Mouse (Mus musculus): ENCODE results near the gene Slc35e2. TPM values are rescaled to one million over a fixed set of nuclear protein-coding genes. Genes with fewer than 3 reads are reported as not detected.
"Not testable (repeated sequence)": the region's sequence is repeated elsewhere in the genome, so short reads cannot be mapped to it uniquely, and the experiment has no call there.

Gene Slc35e2
- polyA plus RNA-seq, 1 experiment from 2014 or later: 7.0 TPM

DNA sequence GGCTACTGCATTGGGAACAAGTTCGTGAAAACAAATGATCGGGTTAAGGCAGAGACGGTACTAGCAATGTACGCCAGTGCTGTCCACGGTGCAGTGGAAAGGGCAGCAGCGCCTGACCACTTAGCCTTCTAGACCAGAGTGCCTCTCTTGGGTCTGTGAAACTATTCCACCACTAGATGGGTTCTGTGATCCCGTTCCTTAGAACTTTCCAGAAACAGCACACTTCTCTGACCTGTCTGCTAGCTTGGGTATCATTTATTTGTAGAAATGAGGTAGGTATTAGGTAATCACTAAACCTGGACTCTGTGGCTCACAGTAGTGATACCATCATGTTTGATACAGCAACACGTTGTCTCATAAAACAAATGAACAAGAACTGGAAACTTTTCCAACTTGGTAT, 34.7 kb upstream of the Slc35e2 start:
- Histone ChIP-seq H3K4me1 (replicated peaks) (peaks cover 36% of the 10 kb centered on the region), H3K4me2 (replicated peaks) (no peak overlapping the region), H3K27me3 (replicated peaks) (no peaks in the 10 kb centered on the region), H3K27ac (no peak overlapping the region), H3K4me3 (replicated peaks) (no peak overlapping the region), H3K36me3 (no peaks in the 10 kb centered on the region), H3K9ac (no peak overlapping the region), H3K9me3 (no peaks in the 10 kb centered on the region)
- ATAC-seq: no peak
- 53% methylated on average over 8 of the region's 8 CpGs for WGBS

DNA sequence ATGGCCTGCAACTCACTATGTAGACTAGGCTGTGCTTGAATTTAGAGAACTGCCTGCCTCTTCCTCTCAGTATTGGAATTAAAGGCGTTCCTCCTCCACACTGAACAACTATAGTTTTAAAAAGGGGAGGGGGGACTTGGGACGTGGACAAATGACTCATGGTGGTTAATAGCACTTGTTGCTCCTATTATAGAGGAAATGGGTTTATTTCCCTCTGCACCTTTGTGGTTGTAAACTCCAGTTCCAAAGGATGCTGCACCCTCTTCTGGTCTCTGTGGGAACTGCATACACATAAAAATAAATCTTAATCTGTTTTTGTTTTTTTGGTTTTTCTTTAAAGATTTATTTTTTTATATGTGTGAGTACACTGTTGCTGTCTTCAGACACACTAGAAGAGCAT, 33.0 kb upstream of the Slc35e2 start:
- Histone ChIP-seq H3K9ac (no peak overlapping the region), H3K27ac (no peak overlapping the region), H3K4me1 (replicated peaks) (peaks cover 24% of the 10 kb centered on the region), H3K27me3 (replicated peaks) (no peaks in the 10 kb centered on the region), H3K4me2 (replicated peaks) (no peak overlapping the region), H3K36me3 (no peaks in the 10 kb centered on the region), H3K9me3 (no peaks in the 10 kb centered on the region), H3K4me3 (replicated peaks) (no peak overlapping the region)
- no peak for ATAC-seq
- 23% methylated on average over 2 of the region's 2 CpGs for WGBS

DNA sequence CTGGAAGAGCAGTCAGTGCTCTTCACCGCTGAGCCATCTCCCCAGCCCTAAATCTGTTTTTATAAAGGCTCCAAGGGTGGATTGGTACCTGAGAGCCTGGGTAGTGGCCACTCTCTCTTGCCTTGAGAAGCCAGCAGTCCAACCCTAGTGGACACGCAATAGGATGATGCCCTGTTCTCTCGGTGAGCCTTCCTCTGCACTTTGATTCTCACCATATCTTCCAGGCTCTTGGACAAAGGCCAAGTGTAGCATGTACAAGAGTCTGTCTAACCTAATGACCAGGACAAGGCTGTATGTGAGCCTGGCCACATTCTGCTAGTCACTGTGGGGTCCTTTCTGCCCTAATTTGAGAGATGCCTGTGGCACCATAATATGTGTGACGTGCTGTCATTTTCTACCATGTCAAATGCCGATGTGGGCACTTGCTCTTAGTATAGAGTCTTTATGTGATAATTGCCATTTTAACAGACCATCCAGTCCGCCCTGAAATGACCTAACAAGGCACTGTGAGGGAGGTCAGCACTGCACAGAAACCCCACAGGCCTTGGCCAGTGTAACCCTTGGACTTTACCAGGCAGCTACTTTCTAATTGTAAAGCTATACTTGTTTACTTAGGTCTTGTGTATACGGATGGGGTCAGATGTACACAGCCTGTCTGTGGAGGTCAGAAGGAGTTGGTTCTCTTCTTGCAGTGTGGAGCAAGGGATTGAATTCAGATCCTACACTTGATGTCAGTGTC, 32.4 kb upstream of the Slc35e2 start:
- H3K9me3 ChIP-seq: no peaks in the 10 kb centered on the region
- H3K36me3 ChIP-seq: no peaks in the 10 kb centered on the region
- no peak overlapping the region for H3K27ac ChIP-seq
- H3K4me3 ChIP-seq (replicated peaks): no peak overlapping the region
- no peak for ATAC-seq
- WGBS: 81% methylated on average over 7 of the region's 7 CpGs
- H3K4me1 ChIP-seq (replicated peaks): peaks cover 24% of the 10 kb centered on the region
- no peaks in the 10 kb centered on the region for H3K27me3 ChIP-seq (replicated peaks)
- no peak overlapping the region for H3K4me2 ChIP-seq (replicated peaks)
- no peak overlapping the region for H3K9ac ChIP-seq

DNA sequence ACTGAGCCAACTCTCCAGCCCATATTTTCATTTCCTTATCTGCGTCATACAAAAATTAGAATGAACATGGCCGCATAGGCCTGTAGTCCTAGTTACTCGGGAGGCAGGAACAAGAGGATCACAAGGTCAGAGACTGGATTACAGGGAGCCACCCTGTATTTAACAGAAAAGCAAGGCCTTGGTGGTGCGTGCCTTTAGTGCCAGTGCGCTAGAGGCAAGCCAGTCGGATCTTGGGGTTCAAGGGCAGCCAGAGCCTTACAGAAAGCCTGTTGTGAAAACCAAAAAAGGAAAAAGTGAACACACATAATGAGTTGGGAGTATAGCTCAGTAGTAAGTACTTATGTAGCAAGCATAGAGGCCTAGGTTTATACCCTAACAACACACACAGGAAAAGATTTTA, 31.4 kb upstream of the Slc35e2 start:
- H3K9ac ChIP-seq: no peak overlapping the region
- no peak overlapping the region for H3K27ac ChIP-seq
- no peaks in the 10 kb centered on the region for H3K9me3 ChIP-seq
- 85% methylated on average over 6 of the region's 6 CpGs for WGBS
- no peak overlapping the region for H3K4me2 ChIP-seq (replicated peaks)
- H3K36me3 ChIP-seq: no peaks in the 10 kb centered on the region
- H3K27me3 ChIP-seq (replicated peaks): no peaks in the 10 kb centered on the region
- no peak overlapping the region for H3K4me3 ChIP-seq (replicated peaks)
- peaks cover 17% of the 10 kb centered on the region for H3K4me1 ChIP-seq (replicated peaks)
- no peak for ATAC-seq

DNA sequence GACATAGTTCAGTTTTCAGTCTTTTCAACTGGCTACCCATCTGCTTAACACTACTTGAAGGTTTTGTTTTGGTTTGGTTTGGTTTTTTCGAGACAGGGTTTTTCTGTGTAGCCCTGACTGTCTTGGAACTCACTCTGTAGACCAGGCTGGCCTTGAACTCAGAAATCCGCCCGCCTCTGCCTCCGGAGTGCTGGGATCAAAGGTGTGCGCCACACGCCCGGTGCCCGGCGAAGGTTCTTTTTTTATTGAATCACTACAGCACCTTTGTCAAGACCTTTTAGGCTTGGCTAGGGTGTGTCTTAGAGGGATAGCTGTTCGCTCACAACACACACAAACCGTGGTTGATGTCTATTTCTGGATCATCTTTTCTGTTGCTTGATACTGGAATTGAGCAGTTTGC, 30.9 kb upstream of the Slc35e2 start:
- 83% methylated on average over 11 of the region's 11 CpGs for WGBS
- not testable (repeated sequence) for ATAC-seq

DNA sequence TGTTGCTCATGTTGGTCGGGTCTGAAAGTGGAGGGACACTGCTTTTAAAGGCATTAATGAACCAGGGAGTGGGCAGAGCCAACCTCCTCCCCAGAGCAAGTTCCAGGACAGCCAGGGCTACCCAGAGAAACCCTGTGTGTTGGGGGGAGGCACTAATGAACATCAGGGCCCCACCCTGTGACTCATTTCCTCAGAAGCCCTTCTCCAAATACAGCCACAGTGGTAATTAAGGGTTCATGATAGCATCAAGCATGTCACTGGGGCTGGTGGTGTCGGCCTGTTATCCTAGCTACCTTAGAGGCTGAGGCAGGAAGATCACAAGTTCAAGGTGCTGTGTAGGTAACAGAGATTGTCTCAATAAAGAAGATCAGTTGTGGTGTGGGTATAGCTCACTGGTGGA, 29.8 kb upstream of the Slc35e2 start:
- H3K27ac ChIP-seq: no peak overlapping the region
- 71% methylated on average over 2 of the region's 2 CpGs for WGBS
- H3K27me3 ChIP-seq (replicated peaks): no peaks in the 10 kb centered on the region
- no peaks in the 10 kb centered on the region for H3K36me3 ChIP-seq
- ATAC-seq: no peak
- no peak overlapping the region for H3K4me3 ChIP-seq (replicated peaks)
- H3K9ac ChIP-seq: no peak overlapping the region
- peaks cover 8% of the 10 kb centered on the region for H3K4me1 ChIP-seq (replicated peaks)
- no peak overlapping the region for H3K4me2 ChIP-seq (replicated peaks)
- no peaks in the 10 kb centered on the region for H3K9me3 ChIP-seq

More for the DNA sequence above, 30.9 kb upstream of the Slc35e2 start:
- H3K27me3 ChIP-seq (replicated peaks); H3K9ac ChIP-seq; H3K9me3 ChIP-seq; H3K4me2 ChIP-seq (replicated peaks); H3K27ac ChIP-seq; H3K4me3 ChIP-seq (replicated peaks); H3K36me3 ChIP-seq: not testable (repeated sequence)
- peaks cover 13% of the 10 kb centered on the region for H3K4me1 ChIP-seq (replicated peaks)

DNA sequence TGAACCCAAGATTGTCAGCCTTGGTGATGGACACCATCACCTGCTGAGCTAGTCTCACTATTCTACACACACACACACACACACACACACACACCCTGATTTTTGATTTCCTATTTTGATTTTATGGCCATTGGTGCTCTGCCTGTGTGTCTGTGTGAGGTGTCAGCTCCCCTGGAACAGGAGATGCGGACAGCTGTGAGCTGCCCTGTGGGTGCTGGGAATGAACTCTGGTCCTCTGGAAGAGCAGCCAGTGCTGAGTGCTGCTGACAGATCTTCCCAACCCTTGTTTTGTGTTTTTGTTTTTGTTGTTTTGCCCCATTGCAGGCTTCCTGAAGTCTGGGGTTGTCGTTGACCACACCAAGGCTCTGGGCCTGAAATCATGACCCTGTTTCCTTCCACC, 28.1 kb upstream of the Slc35e2 start:
- no peak overlapping the region for H3K9ac ChIP-seq
- H3K27ac ChIP-seq: no peak overlapping the region
- H3K9me3 ChIP-seq: no peaks in the 10 kb centered on the region
- WGBS: 85% methylated on average over 2 of the region's 2 CpGs
- H3K36me3 ChIP-seq: peaks cover 7% of the 10 kb centered on the region; the same call in 1 of the 2 replicates
- ATAC-seq: no peak
- H3K4me3 ChIP-seq (replicated peaks): no peak overlapping the region
- no peaks in the 10 kb centered on the region for H3K27me3 ChIP-seq (replicated peaks)
- H3K4me2 ChIP-seq (replicated peaks): no peak overlapping the region
- peaks cover 6% of the 10 kb centered on the region for H3K4me1 ChIP-seq (replicated peaks)

DNA sequence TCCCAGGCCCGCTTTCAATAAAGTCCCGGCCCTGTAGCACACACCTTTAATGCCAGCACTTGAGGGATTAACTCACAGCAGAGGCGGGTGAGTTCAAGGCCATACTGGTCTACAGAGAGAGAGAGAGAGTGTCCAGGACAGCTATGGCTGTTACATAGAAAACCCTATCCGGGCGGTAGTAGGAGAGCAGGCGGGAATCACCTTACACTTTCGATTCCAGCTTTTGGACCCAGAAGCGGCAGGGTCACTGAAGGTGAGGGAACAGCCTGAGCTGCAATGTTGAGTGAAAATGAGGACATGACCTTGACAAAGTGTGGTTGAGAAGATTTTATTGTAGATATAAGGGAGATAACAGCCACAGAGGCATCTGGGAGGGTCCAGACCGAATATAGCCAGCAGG, 27.3 kb upstream of the Slc35e2 start:
- Histone ChIP-seq H3K9ac (no peak overlapping the region), H3K4me3 (replicated peaks) (no peak overlapping the region), H3K4me2 (replicated peaks) (no peak overlapping the region), H3K27ac (no peak overlapping the region), H3K4me1 (replicated peaks) (peaks cover 6% of the 10 kb centered on the region), H3K36me3 (peaks cover 7% of the 10 kb centered on the region; the same call in 1 of the 2 replicates), H3K27me3 (replicated peaks) (no peaks in the 10 kb centered on the region), H3K9me3 (no peaks in the 10 kb centered on the region)
- ATAC-seq: no peak
- 85% methylated on average over 9 of the region's 9 CpGs for WGBS

DNA sequence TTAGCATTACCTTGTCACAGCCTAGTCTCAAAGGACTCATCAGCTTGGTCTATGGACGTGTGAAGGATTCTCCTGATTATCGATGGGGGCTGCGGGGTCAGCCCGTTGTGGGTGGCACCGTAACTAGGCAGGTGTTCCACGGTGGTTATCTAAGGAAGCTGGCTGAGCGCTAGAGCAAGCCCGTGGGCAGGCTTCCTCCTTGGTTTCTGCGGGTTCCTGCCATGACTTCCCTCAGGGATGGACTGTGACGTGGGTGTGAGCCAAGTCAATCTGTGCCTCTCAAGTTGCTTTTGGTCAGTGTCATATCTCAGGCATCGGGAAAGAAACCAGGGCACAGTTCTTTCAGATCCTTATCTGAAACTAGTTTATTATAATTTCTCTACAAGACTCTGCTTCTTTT, 26.3 kb upstream of the Slc35e2 start:
- Histone ChIP-seq H3K27ac (no peak overlapping the region), H3K36me3 (peaks cover 7% of the 10 kb centered on the region; the same call in 1 of the 2 replicates), H3K27me3 (replicated peaks) (no peaks in the 10 kb centered on the region), H3K4me1 (replicated peaks) (peaks cover 6% of the 10 kb centered on the region), H3K9ac (no peak overlapping the region), H3K9me3 (no peaks in the 10 kb centered on the region), H3K4me2 (replicated peaks) (no peak overlapping the region), H3K4me3 (replicated peaks) (no peak overlapping the region)
- 87% methylated on average over 11 of the region's 11 CpGs for WGBS
- no peak for ATAC-seq

DNA sequence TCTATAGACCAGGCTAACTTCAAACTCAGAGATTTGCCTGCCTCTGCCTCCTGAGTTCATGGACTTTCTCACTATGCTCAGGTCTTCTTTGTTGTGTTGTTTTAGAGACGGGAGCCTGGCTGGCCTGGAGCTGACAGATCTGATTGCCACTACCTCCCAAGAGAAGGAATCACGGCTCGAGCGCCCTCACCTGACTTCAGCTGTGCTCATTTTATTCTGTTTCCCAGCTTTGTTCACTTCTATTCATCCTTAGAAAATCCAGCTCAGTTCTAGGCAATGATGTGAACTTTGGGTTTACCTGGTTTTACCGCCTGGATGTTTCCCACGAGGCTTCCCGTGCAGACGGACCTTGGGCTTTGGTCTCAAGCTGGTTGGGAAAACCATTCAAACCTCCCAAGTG, 25.7 kb upstream of the Slc35e2 start:
- Histone ChIP-seq H3K9me3 (no peaks in the 10 kb centered on the region), H3K27ac (no peak overlapping the region), H3K4me1 (replicated peaks) (peaks cover 4% of the 10 kb centered on the region), H3K36me3 (peaks cover 7% of the 10 kb centered on the region; the same call in 1 of the 2 replicates), H3K9ac (no peak overlapping the region), H3K27me3 (replicated peaks) (no peaks in the 10 kb centered on the region), H3K4me2 (replicated peaks) (no peak overlapping the region), H3K4me3 (replicated peaks) (no peak overlapping the region)
- WGBS: 93% methylated on average over 8 of the region's 8 CpGs
- ATAC-seq: no peak

DNA sequence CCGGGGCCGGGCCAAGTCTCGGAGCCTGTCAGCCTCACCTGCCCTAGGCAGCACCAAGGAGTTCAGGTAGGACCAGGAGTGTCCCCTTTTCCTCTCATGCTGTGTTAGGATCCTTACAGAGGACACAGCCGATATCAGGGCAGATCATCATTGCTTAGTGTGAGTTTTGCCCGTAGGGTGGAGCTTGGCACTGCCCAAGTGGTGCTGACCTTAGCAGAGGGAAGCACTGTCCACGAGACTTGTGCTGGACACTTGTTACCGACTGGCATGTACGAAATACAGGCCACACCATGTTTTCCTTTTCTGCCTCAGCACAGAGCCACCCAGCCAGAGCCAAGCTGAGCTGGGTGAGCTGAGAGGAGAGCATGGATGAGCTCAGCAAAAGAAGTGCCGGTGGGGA, 24.1 kb upstream of the Slc35e2 start:
- H3K9me3 ChIP-seq: no peaks in the 10 kb centered on the region
- no peak for ATAC-seq
- H3K4me2 ChIP-seq (replicated peaks): no peak overlapping the region
- H3K4me1 ChIP-seq (replicated peaks): no peaks in the 10 kb centered on the region; the same call in 1 of the 2 replicates
- no peak overlapping the region for H3K27ac ChIP-seq
- peaks cover 7% of the 10 kb centered on the region; the same call in 1 of the 2 replicates for H3K36me3 ChIP-seq
- no peaks in the 10 kb centered on the region for H3K27me3 ChIP-seq (replicated peaks)
- no peak overlapping the region for H3K9ac ChIP-seq
- 91% methylated on average over 9 of the region's 9 CpGs for WGBS
- H3K4me3 ChIP-seq (replicated peaks): no peak overlapping the region

DNA sequence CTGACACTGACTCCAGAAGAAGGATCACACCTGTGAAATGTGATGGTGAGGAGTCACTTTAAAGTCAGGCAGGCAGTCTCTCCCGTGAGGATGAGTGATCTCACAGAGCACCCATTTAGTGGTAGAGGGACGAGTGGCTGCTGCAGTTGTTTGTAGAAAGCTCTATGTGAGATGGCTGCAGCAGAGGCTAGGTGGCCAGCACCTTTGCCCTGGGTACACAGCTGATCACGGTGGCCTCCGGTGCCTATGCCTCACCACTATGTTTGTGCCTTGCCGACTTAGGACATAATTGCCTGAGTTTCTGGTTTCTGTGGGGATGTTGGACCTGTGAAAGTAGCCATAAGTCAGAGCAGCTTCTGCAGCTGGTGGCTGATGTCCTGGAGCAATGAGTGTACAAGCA, 23.5 kb upstream of the Slc35e2 start:
- no peak overlapping the region for H3K27ac ChIP-seq
- no peaks in the 10 kb centered on the region for H3K9me3 ChIP-seq
- H3K27me3 ChIP-seq (replicated peaks): no peaks in the 10 kb centered on the region
- H3K4me3 ChIP-seq (replicated peaks): no peak overlapping the region
- no peak for ATAC-seq
- 78% methylated on average over 5 of the region's 5 CpGs for WGBS
- no peak overlapping the region for H3K9ac ChIP-seq
- peaks cover 7% of the 10 kb centered on the region; the same call in 1 of the 2 replicates for H3K36me3 ChIP-seq
- no peak overlapping the region for H3K4me2 ChIP-seq (replicated peaks)
- H3K4me1 ChIP-seq (replicated peaks): no peaks in the 10 kb centered on the region; the same call in 1 of the 2 replicates
